Mouse (Mus musculus): ENCODE measurements around the gene Gsk3a. TPM values are rescaled to one million over a fixed set of nuclear protein-coding genes. Genes with fewer than 3 reads are reported as not detected.

Gene Gsk3a
- polyA plus RNA-seq, 1 experiment from 2014 or later: 4.3 TPM

DNA sequence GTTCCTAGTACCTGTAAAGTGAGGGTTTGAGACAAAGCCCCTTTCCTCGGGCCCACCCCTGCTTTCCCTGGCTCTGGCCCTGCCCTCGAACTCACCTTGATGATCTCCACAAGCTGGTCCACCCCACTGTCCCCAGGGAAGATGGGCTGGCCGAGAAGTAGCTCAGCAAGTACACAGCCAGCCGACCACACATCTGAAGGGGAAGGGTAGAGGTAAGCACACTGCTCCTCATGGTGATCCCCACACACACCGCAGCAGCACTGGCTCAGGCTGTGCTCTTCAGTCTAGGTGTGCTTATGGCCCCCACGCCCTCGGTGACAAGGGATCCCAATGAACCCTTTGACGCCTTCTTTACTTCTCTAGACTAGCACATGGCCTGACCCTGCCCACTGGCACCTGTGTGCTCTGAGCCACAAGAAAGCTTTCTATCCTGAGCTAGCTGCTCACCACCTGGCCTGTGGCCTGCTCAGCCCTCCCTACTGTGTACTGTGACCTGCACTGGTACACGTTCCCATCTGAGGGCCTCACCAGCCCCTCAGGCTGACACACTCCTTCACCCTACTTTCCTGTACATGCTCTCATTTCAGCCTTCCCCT lies 6.9 kb downstream of the Gsk3a start:
- H3K27ac ChIP-seq (ENCODE audit: low read depth): no peak overlapping the region
- peaks cover 84% of the 10 kb centered on the region for H3K36me3 ChIP-seq (replicated peaks; ENCODE audit: insufficient read depth, low read length)
- WGBS (ENCODE audit: insufficient replicate concordance): 85% methylated on average over 9 of the region's 9 CpGs
- ATAC-seq (no peak), DNase-seq (no peak)
- no peak overlapping the region for H3K9ac ChIP-seq (replicated peaks)
- H3K4me3 ChIP-seq (ENCODE audit: low read depth, low read length): no peak overlapping the region
- no peaks in the 10 kb centered on the region for H3K9me3 ChIP-seq (ENCODE audit: low read length)
- no peak for TF ChIP-seq EP300 (IDR thresholded peaks at IDR 0.05; ENCODE audit: low read depth)
- no peak for TF ChIP-seq CTCF (IDR thresholded peaks at IDR 0.05; ENCODE audit: low read depth)
- no peak overlapping the region for H3K4me2 ChIP-seq (ENCODE audit: low read depth, low read length)
- H3K27me3 ChIP-seq (ENCODE audit: insufficient read depth, low read length): no peaks in the 10 kb centered on the region
- peaks cover 2% of the 10 kb centered on the region for H3K4me1 ChIP-seq (ENCODE audit: insufficient read depth)

DNA sequence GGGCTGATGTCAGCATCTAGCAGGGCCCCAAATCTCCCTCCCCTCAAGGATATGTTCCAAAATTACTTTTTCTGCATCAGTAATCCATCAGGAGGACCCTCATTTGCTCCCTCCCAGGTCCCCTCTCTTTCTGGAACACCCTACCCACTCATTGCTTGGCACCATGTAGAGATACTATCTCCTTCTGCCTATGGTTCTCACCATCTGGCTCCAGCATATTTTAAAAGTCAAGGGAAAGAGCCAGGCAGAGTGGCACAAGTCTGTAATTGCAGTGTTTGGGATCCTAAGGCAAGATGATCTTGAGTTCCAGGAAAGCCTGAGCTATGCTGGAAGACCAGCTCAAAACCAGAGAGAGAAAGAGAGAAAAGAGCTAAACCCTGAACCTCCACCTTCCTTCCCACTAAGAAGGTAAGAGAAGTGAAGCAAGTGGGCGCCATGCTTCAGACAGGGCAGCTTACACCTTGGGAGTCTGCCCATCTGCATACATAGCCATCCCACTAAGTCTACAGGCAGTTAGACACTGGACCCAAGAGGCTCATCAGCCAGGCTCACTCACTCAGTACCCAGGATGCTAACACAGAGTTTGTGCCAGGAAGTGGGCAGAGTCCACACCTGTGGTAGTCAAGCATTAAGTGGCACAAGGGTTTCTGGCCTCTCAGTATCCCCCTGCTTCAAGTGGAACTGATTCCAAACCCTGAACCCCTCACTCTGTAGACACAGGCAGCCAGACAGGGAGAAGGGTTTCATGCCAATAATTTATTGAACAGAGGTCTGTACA lies 9.9 kb downstream of the Gsk3a start:
- H3K9ac ChIP-seq (replicated peaks): no peak overlapping the region
- H3K27ac ChIP-seq (ENCODE audit: low read depth): no peak overlapping the region
- no peak overlapping the region for H3K4me2 ChIP-seq (ENCODE audit: low read depth, low read length)
- TF ChIP-seq CTCF (IDR thresholded peaks at IDR 0.05; ENCODE audit: low read depth) (no peak), EP300 (IDR thresholded peaks at IDR 0.05; ENCODE audit: low read depth) (no peak)
- H3K36me3 ChIP-seq (replicated peaks; ENCODE audit: insufficient read depth, low read length): peaks cover 91% of the 10 kb centered on the region
- WGBS (ENCODE audit: insufficient replicate concordance): 90% methylated on average over 1 of the region's 1 CpGs
- no peaks in the 10 kb centered on the region for H3K27me3 ChIP-seq (ENCODE audit: insufficient read depth, low read length)
- no peak for ATAC-seq
- peaks cover 2% of the 10 kb centered on the region for H3K4me1 ChIP-seq (ENCODE audit: insufficient read depth)
- no peaks in the 10 kb centered on the region for H3K9me3 ChIP-seq (ENCODE audit: low read length)
- no peak for DNase-seq
- H3K4me3 ChIP-seq (ENCODE audit: low read depth, low read length): no peak overlapping the region

DNA sequence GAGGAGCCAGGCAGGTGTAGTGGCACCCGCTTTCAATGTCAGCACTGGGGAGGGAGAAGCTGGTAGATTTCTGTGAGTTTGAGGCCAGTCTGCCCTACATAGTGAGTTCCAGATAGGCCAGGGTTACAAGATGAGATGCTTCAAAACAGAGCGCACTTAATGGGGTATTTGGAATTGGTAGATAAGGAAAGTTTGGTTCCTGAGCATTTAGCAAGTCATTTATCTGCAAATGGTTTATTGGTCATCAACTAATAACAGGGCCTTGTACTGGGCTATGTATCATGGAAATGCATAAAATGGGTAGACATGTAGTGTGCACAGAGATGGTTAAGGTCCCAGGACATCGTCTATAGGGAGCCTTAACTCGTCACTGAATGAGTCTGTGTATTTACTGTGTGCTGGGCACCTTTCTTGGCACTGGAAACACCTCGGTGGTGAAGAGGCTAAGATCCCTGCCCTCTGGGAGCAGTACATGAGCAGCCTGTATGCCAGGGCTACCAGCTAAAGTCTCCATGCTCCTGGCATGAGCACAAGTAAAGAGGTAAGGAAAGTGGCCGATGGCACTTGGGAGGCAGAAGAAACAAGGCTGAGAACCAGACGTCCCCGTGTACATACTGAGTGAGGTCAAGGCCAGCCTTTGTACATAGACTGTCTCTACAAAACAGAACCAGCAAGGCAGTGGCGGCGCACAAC lies 15.2 kb downstream of the Gsk3a start:
- no peaks in the 10 kb centered on the region for H3K9me3 ChIP-seq (ENCODE audit: low read length)
- H3K9ac ChIP-seq (replicated peaks): peak overlapping the region; percentile 69
- ATAC-seq: no peak
- no peak for DNase-seq
- TF ChIP-seq EP300 (IDR thresholded peaks at IDR 0.05; ENCODE audit: low read depth): peak; percentile 73
- TF ChIP-seq CTCF (IDR thresholded peaks at IDR 0.05; ENCODE audit: low read depth): no peak
- H3K27me3 ChIP-seq (ENCODE audit: insufficient read depth, low read length): no peaks in the 10 kb centered on the region
- WGBS (ENCODE audit: insufficient replicate concordance): 62% methylated on average over 10 of the region's 10 CpGs
- H3K27ac ChIP-seq (ENCODE audit: low read depth): peak overlapping the region; percentile 96
- H3K36me3 ChIP-seq (replicated peaks; ENCODE audit: insufficient read depth, low read length): peaks cover 41% of the 10 kb centered on the region
- peaks cover 32% of the 10 kb centered on the region for H3K4me1 ChIP-seq (ENCODE audit: insufficient read depth)
- H3K4me3 ChIP-seq (ENCODE audit: low read depth, low read length): peak overlapping the region; percentile 81
- H3K4me2 ChIP-seq (ENCODE audit: low read depth, low read length): peak overlapping the region; percentile 91

GRCm38 (mm10) chr7:25221102-25221883 lies 16.4 kb downstream of the Gsk3a start, which contains the start of gene Zfp526:
TSS of gene Zfp526 (plus strand) at chr7:25221425.
- no peaks in the 10 kb centered on the region for H3K9me3 ChIP-seq (ENCODE audit: low read length)
- peaks cover 35% of the 10 kb centered on the region for H3K4me1 ChIP-seq (ENCODE audit: insufficient read depth)
- peaks cover 38% of the 10 kb centered on the region for H3K36me3 ChIP-seq (replicated peaks; ENCODE audit: insufficient read depth, low read length)
- peak; percentile 97 for DNase-seq
- ATAC-seq: peak; percentile 78
- peak; percentile 40; the same call in 1 of the 2 replicates for TF ChIP-seq CTCF (IDR thresholded peaks at IDR 0.05; ENCODE audit: low read depth)
- no peak for TF ChIP-seq EP300 (IDR thresholded peaks at IDR 0.05; ENCODE audit: low read depth)
- H3K4me3 ChIP-seq (ENCODE audit: low read depth, low read length): peak within 1 kb of the TSS; percentile 81
- 1% methylated on average over 42 of the region's 45 CpGs for WGBS (ENCODE audit: insufficient replicate concordance)
- H3K4me2 ChIP-seq (ENCODE audit: low read depth, low read length): peak within 1 kb of the TSS; percentile 91
- no peaks in the 10 kb centered on the region for H3K27me3 ChIP-seq (ENCODE audit: insufficient read depth, low read length)
- H3K9ac ChIP-seq (replicated peaks): peak within 1 kb of the TSS; percentile 69
- peak within 1 kb of the TSS; percentile 96 for H3K27ac ChIP-seq (ENCODE audit: low read depth)

DNA sequence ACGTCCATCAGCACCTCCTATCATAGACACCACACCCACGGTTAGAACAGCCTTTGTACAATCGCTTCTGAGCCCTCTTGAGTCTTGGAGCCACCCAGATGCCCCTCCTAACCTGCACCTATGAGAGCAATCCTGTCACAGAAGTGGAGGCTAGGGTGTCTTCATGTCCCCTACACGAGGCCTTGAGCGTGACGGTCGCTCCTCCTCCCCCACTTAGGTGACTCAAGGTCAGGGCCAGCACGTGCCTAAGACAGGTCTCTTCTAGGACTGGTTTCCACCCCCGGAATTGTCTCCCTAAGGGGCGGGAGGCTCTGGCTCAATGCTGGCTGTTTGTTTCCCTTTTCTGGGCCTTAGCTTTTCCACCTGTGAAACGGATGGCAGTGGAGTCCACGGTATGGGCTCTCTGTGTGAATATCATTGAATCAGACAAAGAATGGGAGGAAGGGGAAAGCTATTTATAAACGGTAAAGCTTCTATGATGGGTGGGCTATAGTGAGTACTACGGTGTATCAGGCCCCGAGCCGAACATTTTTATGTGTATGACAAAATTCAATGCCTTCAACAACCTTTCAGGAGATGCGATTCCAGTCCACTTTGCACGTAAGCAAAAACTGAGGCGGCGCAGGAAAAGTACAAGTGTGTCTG lies 17.1 kb downstream of the Gsk3a start, which contains the start of gene Dedd2:
Gene Dedd2 (minus strand): TSS at position 159 of the 645 bp plus-strand sequence.
- 2% methylated on average over 20 of the region's 20 CpGs for WGBS (ENCODE audit: insufficient replicate concordance)
- peak; percentile 7; the same call in 1 of the 2 replicates for ATAC-seq
- Histone ChIP-seq H3K9me3 (ENCODE audit: low read length) (no peaks in the 10 kb centered on the region), H3K4me1 (ENCODE audit: insufficient read depth) (peaks cover 35% of the 10 kb centered on the region), H3K36me3 (replicated peaks; ENCODE audit: insufficient read depth, low read length) (peaks cover 38% of the 10 kb centered on the region), H3K4me3 (ENCODE audit: low read depth, low read length) (peak within 1 kb of the TSS; percentile 81), H3K27ac (ENCODE audit: low read depth) (peak within 1 kb of the TSS; percentile 96), H3K4me2 (ENCODE audit: low read depth, low read length) (peak within 1 kb of the TSS; percentile 91), H3K27me3 (ENCODE audit: insufficient read depth, low read length) (no peaks in the 10 kb centered on the region), H3K9ac (replicated peaks) (peak within 1 kb of the TSS; percentile 94)
- peak; percentile 58 for DNase-seq
- TF ChIP-seq CTCF (IDR thresholded peaks at IDR 0.05; ENCODE audit: low read depth): no peak
- no peak for TF ChIP-seq EP300 (IDR thresholded peaks at IDR 0.05; ENCODE audit: low read depth)
